ENCODE assay signal across 8 mouse cellular contexts in the genomic region with DNA sequence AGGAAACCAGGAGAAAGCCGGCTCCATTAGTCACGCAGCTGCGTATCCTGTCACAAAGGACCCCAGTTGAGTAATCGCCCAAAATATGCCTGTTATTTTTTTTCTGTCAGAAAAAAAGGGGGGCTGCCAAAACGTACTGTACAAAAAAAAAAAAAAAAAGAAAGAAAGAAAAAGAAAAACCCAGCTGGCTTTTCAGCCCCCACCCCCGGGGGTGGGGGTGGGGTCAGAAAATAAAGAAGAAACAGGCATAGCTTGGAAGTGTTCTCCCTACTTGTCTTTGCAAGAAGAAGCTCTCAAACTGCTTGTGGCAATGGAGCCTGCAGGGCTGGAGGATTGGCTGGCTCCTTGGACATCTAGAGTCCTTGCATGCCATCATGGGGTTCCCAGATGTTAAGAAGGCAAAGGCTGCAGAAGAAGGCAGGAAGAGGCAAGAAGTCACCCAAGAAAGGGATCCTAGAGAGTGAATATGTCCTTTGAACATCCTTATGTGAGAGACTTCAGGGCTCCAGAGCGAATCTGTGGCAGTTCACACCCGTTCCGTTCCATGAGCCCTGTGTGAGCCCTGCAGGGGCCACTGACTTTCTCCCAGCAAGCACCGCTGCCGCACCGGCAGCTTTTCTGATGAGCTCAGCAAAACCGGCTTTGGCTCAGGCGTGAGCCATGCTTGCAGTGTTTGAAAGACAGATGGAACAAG.
DNase-seq lines count a peak whose midpoint lies in the region; ATAC-seq lines count a peak whose summit lies in the region.

No protein-coding gene starts in this region.

- H3K4me1 ChIP-seq in limb, embryonic 11.5 days (ENCODE audit: control insufficient read depth, insufficient read depth, low read length), result peaks cover 13% of the 10 kb centered on the region
- peaks cover 34% of the 10 kb centered on the region for H3K4me1 ChIP-seq in midbrain, embryonic 10.5 days

- no peaks in the 10 kb centered on the region for H3K9me3 ChIP-seq in limb, embryonic 11.5 days (ENCODE audit: control insufficient read depth, low read length)
- H3K9me3 ChIP-seq in midbrain, embryonic 10.5 days (replicated peaks), result no peaks in the 10 kb centered on the region

- ATAC-seq in cerebellum, adult (ENCODE audit: insufficient number of reproducible peaks, low FRiP score, low TSS enrichment), result no peak
- ATAC-seq in limb, embryonic 11.5 days (ENCODE audit: insufficient number of reproducible peaks, low FRiP score, low TSS enrichment, low read depth), result 0 out of 2 replicates have a peak, but pooled peaks have one; percentile 44

- no peak overlapping the region for H3K9ac ChIP-seq in limb, embryonic 11.5 days (ENCODE audit: low read length)

- H3K27ac ChIP-seq in limb, embryonic 11.5 days (replicated peaks; ENCODE audit: low read depth, low read length), result peak overlapping the region; percentile 53; the same call in 1 of the 2 replicates
- peak overlapping the region; percentile 80 for H3K27ac ChIP-seq in midbrain, embryonic 10.5 days (replicated peaks)

- H3K27me3 ChIP-seq in limb, embryonic 11.5 days (ENCODE audit: control insufficient read depth, insufficient read depth, low read length), result no peaks in the 10 kb centered on the region
- peaks cover 4% of the 10 kb centered on the region; the same call in 1 of the 2 replicates for H3K27me3 ChIP-seq in midbrain, embryonic 10.5 days (ENCODE audit: low read depth, poor library complexity, severe bottlenecking)

- WGBS in limb, embryonic 11.5 days, result 35% methylated on average over 14 of the region's 14 CpGs
- 39% methylated on average over 14 of the region's 14 CpGs for WGBS in midbrain, embryonic 10.5 days

- H3K4me2 ChIP-seq in limb, embryonic 11.5 days (ENCODE audit: low read depth, severe bottlenecking), result no peak overlapping the region

- peak; percentile 32 to 43 for DNase-seq in cerebellum, postnatal 14 days
- peak; percentile 47 for DNase-seq in c-Kit-positive CD71-positive TER-119-positive erythroid progenitor cells, embryonic 14.5 days (ENCODE audit: low spot score)
- DNase-seq in gastrocnemius, postnatal 25 days, result peak; percentile 64
- DNase-seq in kidney, adult 11 months, result peak; percentile 56
- peak; percentile 45 for DNase-seq in limb, embryonic 11.5 days (ENCODE audit: low spot score)
- peak; percentile 55 for DNase-seq in midbrain, embryonic 10.5 days (ENCODE audit: low spot score)
- peak; percentile 61 to 80 for DNase-seq in spleen, postnatal 4 days (ENCODE audit: low spot score in 2 of 2)

- H3K4me3 ChIP-seq in limb, embryonic 11.5 days (ENCODE audit: low read depth, low read length), result no peak overlapping the region
- peak overlapping the region; percentile 7; the same call in 1 of the 2 replicates for H3K4me3 ChIP-seq in midbrain, embryonic 10.5 days

- no peaks in the 10 kb centered on the region for H3K36me3 ChIP-seq in limb, embryonic 11.5 days (ENCODE audit: control insufficient read depth, insufficient read depth, low read length)
- no peaks in the 10 kb centered on the region for H3K36me3 ChIP-seq in midbrain, embryonic 10.5 days
